Mouse (Mus musculus): Measurements from ENCODE around the gene Spon1. TPM values are rescaled to one million over a fixed set of nuclear protein-coding genes. Genes with fewer than 3 reads are reported as not detected.

Spon1 gene
- polyA plus RNA-seq, 1 experiment from 2014 or later: 4.7 TPM

DNA sequence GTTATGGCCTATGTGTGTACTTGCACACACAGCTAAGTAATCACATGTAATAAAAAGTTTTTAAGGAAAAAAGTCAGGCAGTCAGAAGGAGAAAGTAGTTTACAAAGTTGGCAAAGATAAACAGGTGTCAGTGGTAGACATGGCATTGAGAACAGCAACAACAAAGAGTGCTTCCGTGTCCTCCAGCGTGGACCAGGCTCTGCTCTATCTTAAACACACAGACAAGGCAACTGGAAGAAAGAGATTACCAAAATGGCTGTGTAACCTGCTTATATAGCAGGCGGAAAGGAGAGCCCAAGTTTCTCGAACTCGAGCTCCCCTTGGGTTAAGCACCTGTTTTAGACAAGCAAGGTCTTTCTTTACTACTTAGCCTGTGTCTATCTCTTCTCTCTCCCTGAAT lies 314.5 kb downstream of the Spon1 start:
- no peak overlapping the region for H3K27ac ChIP-seq
- H3K9ac ChIP-seq (replicated peaks): no peak overlapping the region
- H3K4me2 ChIP-seq: no peak overlapping the region
- H3K4me1 ChIP-seq (replicated peaks): peaks cover 15% of the 10 kb centered on the region; the same call in 1 of the 2 replicates
- H3K4me3 ChIP-seq (replicated peaks): no peak overlapping the region
- no peak for ATAC-seq (ENCODE audit: insufficient number of reproducible peaks, insufficient read depth, low FRiP score, low TSS enrichment, low read depth)
- no peaks in the 10 kb centered on the region for H3K27me3 ChIP-seq
- WGBS: 90% methylated on average over 5 of the region's 5 CpGs
- no peaks in the 10 kb centered on the region for H3K9me3 ChIP-seq
- no peaks in the 10 kb centered on the region for H3K36me3 ChIP-seq

DNA sequence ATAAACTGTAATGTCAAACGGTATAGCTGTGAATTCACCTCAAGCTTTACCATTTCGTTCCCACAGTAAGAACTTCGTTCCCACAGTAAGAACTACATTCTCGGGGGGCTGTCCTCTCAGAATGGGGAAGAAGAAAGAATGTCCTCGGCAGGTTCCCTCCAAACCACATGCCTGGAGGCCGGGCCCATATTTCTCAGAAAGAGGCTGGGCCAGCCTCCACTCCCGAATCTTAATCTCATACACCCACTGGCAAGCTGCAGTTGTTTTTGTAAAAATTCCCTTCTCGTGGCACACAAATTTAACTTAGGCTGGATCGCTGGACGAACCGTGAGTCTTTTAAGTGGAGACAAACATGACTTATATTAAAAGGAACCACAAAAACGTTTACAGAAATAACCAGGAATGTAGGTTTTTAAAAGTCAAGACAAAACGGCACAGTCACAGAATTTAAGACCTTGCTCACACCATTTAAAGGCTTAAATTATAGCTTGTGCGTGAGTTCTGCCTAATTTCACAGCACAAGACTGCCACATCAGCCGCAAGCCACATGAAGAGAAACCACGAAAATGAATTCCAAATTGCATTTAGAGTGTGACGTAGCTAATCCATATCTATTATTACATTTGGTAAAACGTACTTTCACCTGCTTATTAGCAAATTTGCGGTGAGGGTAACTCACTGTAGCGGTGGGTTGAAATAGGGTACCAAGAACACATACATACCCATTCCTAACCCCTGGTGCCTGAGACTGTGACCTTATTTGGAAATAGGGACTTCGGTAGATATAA lies 316.0 kb downstream of the Spon1 start:
- Histone ChIP-seq H3K4me3 (replicated peaks) (no peak overlapping the region), H3K9me3 (no peaks in the 10 kb centered on the region), H3K9ac (replicated peaks) (no peak overlapping the region), H3K36me3 (no peaks in the 10 kb centered on the region), H3K4me1 (replicated peaks) (peaks cover 19% of the 10 kb centered on the region), H3K27ac (no peak overlapping the region), H3K4me2 (no peak overlapping the region), H3K27me3 (no peaks in the 10 kb centered on the region; the same call in 1 of the 2 replicates)
- 74% methylated on average over 21 of the region's 21 CpGs for WGBS
- no peak for ATAC-seq (ENCODE audit: insufficient number of reproducible peaks, insufficient read depth, low FRiP score, low TSS enrichment, low read depth)

DNA sequence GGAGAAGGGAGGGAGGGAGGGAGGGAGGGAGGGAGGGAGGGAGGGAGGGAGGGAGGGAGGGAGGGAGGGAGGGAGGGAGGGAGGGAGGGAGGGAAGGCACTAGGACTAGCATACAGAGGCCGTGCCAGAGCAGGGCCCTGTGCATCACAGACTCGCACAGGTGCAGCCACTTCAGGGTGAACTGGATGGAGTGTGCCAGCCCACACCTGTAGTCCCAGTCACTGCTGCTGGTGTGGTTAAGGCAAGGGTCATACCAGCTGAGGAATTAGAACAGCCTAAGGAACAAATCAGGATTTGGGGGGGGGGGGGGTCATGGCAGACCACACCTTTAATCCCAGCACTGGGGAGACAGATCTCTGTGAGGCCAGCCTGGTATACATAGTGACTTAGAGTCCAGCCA lies 317.3 kb downstream of the Spon1 start:
- WGBS: 71% methylated on average over 1 of the region's 2 CpGs
- peaks cover 31% of the 10 kb centered on the region for H3K4me1 ChIP-seq (replicated peaks)
- H3K4me3 ChIP-seq (replicated peaks): no peak overlapping the region
- H3K27me3 ChIP-seq: no peaks in the 10 kb centered on the region; the same call in 1 of the 2 replicates
- no peaks in the 10 kb centered on the region for H3K36me3 ChIP-seq
- no peaks in the 10 kb centered on the region for H3K9me3 ChIP-seq
- no peak for ATAC-seq (ENCODE audit: insufficient number of reproducible peaks, insufficient read depth, low FRiP score, low TSS enrichment, low read depth)
- H3K9ac ChIP-seq (replicated peaks): no peak overlapping the region
- H3K27ac ChIP-seq: no peak overlapping the region
- H3K4me2 ChIP-seq: no peak overlapping the region

DNA sequence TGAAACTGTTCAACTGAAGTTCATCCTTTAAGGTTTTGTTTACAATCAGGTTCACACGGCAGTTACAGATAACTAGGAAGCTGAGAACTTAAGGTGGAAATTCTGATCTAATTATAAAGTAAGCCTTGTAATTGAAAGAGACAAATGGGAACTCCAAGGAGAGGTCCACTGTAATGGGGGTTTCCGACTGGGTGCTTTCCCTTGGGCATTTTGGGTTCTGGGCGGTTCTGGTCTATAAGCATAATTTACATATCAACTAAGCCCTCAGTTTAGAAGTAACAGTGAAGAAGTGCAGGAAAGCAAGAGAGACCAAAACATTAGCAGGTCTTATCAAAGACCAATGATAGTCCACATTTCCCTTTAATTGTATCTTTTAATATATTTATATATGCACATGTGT lies 318.0 kb downstream of the Spon1 start:
- no peak overlapping the region for H3K4me2 ChIP-seq
- H3K36me3 ChIP-seq: no peaks in the 10 kb centered on the region
- H3K9me3 ChIP-seq: no peaks in the 10 kb centered on the region
- WGBS: 73% methylated on average over 3 of the region's 3 CpGs
- H3K4me1 ChIP-seq (replicated peaks): peaks cover 34% of the 10 kb centered on the region
- no peak overlapping the region for H3K9ac ChIP-seq (replicated peaks)
- no peak for ATAC-seq (ENCODE audit: insufficient number of reproducible peaks, insufficient read depth, low FRiP score, low TSS enrichment, low read depth)
- H3K4me3 ChIP-seq (replicated peaks): no peak overlapping the region
- H3K27ac ChIP-seq: no peak overlapping the region
- H3K27me3 ChIP-seq: no peaks in the 10 kb centered on the region; the same call in 1 of the 2 replicates

DNA sequence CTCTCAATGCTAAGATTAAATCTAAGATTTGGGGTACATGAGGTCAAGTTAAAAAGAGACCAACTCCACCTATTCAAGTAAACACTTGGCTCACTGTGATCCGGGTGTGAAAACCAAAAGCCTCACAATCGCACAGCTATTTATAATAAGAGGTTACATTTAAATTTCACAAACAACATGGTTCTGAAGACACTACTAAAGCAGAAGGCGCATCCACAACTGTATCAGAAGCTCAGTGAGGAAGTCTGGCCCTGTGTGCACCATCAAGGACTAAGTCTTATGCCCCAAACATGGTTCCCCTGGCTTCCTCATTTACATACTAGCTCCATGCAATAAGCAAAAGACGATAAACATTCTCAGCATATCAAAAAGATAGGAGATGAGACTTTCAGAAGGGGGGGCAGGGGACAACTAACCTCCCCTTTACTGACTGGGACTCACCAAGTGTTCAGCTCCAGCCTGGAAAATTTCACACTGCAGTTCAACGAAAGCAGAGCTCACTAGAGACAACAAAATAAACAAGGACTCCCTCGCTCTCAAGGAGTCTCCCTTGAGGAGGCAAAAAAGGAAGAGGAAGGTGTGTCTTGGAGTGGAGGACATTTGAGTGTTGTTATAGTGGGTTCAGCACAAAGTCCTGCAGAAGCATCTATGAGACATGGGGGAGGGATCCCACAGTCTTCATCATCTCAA lies 320.4 kb downstream of the Spon1 start:
- WGBS: 74% methylated on average over 6 of the region's 6 CpGs
- H3K9ac ChIP-seq (replicated peaks): no peak overlapping the region
- no peaks in the 10 kb centered on the region for H3K9me3 ChIP-seq
- H3K4me3 ChIP-seq (replicated peaks): no peak overlapping the region
- H3K27me3 ChIP-seq: no peaks in the 10 kb centered on the region; the same call in 1 of the 2 replicates
- no peak overlapping the region for H3K27ac ChIP-seq
- ATAC-seq (ENCODE audit: insufficient number of reproducible peaks, insufficient read depth, low FRiP score, low TSS enrichment, low read depth): no peak
- H3K4me2 ChIP-seq: no peak overlapping the region
- H3K36me3 ChIP-seq: no peaks in the 10 kb centered on the region
- H3K4me1 ChIP-seq (replicated peaks): peaks cover 41% of the 10 kb centered on the region

DNA sequence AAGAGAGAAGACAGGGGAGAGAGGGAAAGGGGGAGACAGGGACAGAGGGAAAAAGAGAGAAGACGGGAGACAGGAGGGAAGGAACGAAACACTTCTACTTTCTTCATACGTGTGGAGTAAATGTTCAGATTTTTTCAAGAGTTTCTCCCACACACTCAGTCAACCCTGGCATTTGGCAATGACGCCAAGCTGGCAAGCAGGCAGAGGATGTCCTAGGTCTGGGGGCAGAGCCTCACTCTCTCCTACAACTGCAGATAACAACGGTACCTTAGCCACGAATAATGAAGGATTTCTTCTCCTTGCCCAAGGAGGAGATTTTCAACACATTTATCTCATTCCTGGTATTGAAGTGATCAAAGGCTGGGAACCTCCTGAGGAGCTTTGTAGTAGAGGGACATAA lies 321.5 kb downstream of the Spon1 start:
- H3K4me3 ChIP-seq (replicated peaks): no peak overlapping the region
- no peaks in the 10 kb centered on the region; the same call in 1 of the 2 replicates for H3K27me3 ChIP-seq
- H3K4me2 ChIP-seq: no peak overlapping the region
- ATAC-seq (ENCODE audit: insufficient number of reproducible peaks, insufficient read depth, low FRiP score, low TSS enrichment, low read depth): no peak
- H3K9me3 ChIP-seq: no peaks in the 10 kb centered on the region
- H3K27ac ChIP-seq: no peak overlapping the region
- peaks cover 29% of the 10 kb centered on the region for H3K4me1 ChIP-seq (replicated peaks)
- no peak overlapping the region for H3K9ac ChIP-seq (replicated peaks)
- 40% methylated on average over 6 of the region's 6 CpGs for WGBS
- H3K36me3 ChIP-seq: no peaks in the 10 kb centered on the region

DNA sequence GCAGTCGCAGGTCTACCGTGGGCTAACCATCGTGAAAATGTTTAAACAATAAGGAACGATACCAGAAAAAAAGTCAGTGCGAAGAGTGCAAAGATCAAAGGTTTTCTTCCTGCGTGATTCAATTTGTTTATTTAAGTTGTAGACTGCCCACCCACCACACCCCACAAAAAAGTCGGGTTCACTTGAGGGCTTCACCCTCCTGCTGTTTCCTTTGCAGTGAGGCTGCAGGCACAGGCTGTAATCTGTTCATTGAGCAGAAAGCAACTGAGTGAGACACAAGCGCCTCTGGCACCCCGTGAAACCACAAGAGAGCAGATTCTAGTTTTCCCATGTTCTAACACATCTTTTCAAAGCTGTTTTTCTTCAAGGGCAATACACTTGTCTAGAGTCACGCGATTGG lies 322.2 kb downstream of the Spon1 start:
- no peaks in the 10 kb centered on the region for H3K36me3 ChIP-seq
- peaks cover 27% of the 10 kb centered on the region for H3K4me1 ChIP-seq (replicated peaks)
- 7% methylated on average over 11 of the region's 11 CpGs for WGBS
- no peaks in the 10 kb centered on the region; the same call in 1 of the 2 replicates for H3K27me3 ChIP-seq
- H3K4me2 ChIP-seq: peak overlapping the region; percentile 19; the same call in 1 of the 2 replicates
- H3K27ac ChIP-seq: no peak overlapping the region
- H3K4me3 ChIP-seq (replicated peaks): no peak overlapping the region
- no peaks in the 10 kb centered on the region for H3K9me3 ChIP-seq
- ATAC-seq (ENCODE audit: insufficient number of reproducible peaks, insufficient read depth, low FRiP score, low TSS enrichment, low read depth): no peak
- H3K9ac ChIP-seq (replicated peaks): no peak overlapping the region

DNA sequence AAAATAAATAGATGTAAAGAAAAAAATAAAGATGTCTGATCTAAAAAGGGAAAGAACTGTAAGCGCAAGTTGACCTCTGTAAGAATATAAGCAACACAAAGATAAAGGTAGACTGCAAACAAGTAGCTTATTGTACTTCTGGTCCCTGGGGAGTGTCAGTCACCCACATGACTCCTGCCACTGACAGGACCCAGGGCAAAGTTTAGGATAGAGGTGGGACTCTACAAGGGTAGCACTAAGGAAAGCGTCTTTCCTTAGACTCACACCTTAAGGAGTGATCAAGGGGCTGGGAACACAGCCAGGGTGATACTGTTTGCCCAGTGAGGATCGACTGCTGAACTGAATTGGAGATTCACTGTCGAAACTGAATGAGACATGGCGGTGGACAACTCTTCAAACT lies 323.1 kb downstream of the Spon1 start:
- no peaks in the 10 kb centered on the region; the same call in 1 of the 2 replicates for H3K27me3 ChIP-seq
- WGBS: 51% methylated on average over 5 of the region's 5 CpGs
- H3K9me3 ChIP-seq: no peaks in the 10 kb centered on the region
- no peaks in the 10 kb centered on the region for H3K36me3 ChIP-seq
- no peak for ATAC-seq (ENCODE audit: insufficient number of reproducible peaks, insufficient read depth, low FRiP score, low TSS enrichment, low read depth)
- peaks cover 27% of the 10 kb centered on the region for H3K4me1 ChIP-seq (replicated peaks)
- no peak overlapping the region for H3K4me3 ChIP-seq (replicated peaks)
- no peak overlapping the region for H3K9ac ChIP-seq (replicated peaks)
- H3K27ac ChIP-seq: no peak overlapping the region
- H3K4me2 ChIP-seq: no peak overlapping the region

DNA sequence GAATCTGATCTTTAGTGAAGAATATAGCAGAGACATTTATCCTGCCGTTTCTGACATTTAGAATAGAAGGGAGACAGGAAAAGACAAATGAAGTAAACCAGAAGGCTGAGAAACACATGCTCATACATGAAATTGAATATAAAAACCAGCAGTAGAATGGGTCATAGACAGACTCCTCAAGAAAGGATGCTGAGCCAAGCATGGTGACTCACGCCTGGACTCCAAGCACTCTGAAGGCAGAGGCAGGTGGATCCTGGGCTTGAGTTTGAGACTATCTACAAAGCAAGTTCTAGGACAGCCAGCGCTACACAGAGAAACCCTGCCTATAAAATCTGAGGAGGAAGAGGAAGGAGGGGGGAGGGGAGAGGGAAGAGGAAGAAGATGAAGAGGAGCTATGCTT lies 324.4 kb downstream of the Spon1 start:
- ATAC-seq (ENCODE audit: insufficient number of reproducible peaks, insufficient read depth, low FRiP score, low TSS enrichment, low read depth): no peak
- no peaks in the 10 kb centered on the region for H3K36me3 ChIP-seq
- H3K9me3 ChIP-seq: no peaks in the 10 kb centered on the region
- no peak overlapping the region for H3K4me3 ChIP-seq (replicated peaks)
- H3K27me3 ChIP-seq: no peaks in the 10 kb centered on the region; the same call in 1 of the 2 replicates
- 78% methylated on average over 3 of the region's 3 CpGs for WGBS
- no peak overlapping the region for H3K4me2 ChIP-seq
- no peak overlapping the region for H3K9ac ChIP-seq (replicated peaks)
- no peak overlapping the region for H3K27ac ChIP-seq
- H3K4me1 ChIP-seq (replicated peaks): peaks cover 27% of the 10 kb centered on the region

DNA sequence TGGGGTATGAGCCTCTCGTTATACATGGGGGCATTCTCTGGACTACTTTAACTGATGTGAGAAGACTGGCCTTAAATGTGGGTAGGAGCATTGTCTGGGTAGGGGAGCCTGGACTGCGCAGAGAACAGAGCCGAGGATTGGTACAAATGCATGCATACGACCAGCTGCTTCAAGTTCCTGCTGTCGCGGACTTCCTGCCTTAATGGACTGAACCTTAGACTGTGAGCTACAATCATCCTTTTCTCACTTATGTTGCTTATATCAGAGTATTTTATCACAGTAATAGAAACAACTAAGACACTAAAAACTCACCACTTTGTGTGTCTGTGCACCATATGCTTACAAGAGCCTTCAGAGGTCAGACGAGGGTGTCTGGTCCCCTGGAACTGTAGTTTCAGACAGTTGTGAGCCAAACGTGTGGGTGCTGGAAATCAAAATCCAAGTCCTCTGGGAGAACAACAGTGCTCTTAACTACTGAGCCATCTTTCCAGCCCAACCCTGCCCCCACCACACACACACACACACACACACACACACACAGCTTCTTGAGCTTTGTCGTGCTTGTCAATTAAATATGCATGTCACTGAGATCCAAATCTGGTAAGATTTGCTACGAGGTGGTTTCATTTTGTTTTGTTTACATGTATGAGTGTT lies 325.2 kb downstream of the Spon1 start:
- H3K27ac ChIP-seq: no peak overlapping the region
- WGBS: 57% methylated on average over 10 of the region's 10 CpGs
- no peaks in the 10 kb centered on the region for H3K9me3 ChIP-seq
- H3K4me3 ChIP-seq (replicated peaks): no peak overlapping the region
- no peak overlapping the region for H3K9ac ChIP-seq (replicated peaks)
- H3K36me3 ChIP-seq: no peaks in the 10 kb centered on the region
- no peaks in the 10 kb centered on the region; the same call in 1 of the 2 replicates for H3K27me3 ChIP-seq
- no peak for ATAC-seq (ENCODE audit: insufficient number of reproducible peaks, insufficient read depth, low FRiP score, low TSS enrichment, low read depth)
- H3K4me2 ChIP-seq: no peak overlapping the region
- peaks cover 27% of the 10 kb centered on the region for H3K4me1 ChIP-seq (replicated peaks)

Data from limb, embryonic 12.5 days (tissue).